Mouse (Mus musculus): ENCODE data around the gene Egfl8. TPM values are rescaled to one million over a fixed set of nuclear protein-coding genes. Genes with fewer than 3 reads are reported as not detected.

Gene Egfl8
- total RNA-seq, 2 experiments from 2014 or later, result 0.85 to 1.1 TPM

GRCm38 (mm10) chr17:34648141-34648890 lies 32.5 kb upstream of the Egfl8 start:
- DNase-seq, result no peak

GRCm38 (mm10) chr17:34646906-34647787 lies 31.4 kb upstream of the Egfl8 start, which contains the start of gene Atf6b:
TSS of gene Atf6b (plus strand) at chr17:34647146.
- DNase-seq, result peak; percentile 94 to 99

- peak in 1 of 2 experiments; percentile 16 for DNase-seq
Observed at GRCm38 (mm10) chr17:34645831-34646511, 30.2 kb upstream of the Egfl8 start.

- no peak for DNase-seq
Observed at GRCm38 (mm10) chr17:34645256-34645829, 29.6 kb upstream of the Egfl8 start.

- DNase-seq, result peak; percentile 98 to 99
Observed at GRCm38 (mm10) chr17:34644608-34645007, 28.8 kb upstream of the Egfl8 start, which contains the start of gene Fkbpl. TSS of gene Fkbpl (plus strand) at chr17:34644764.

GRCm38 (mm10) chr17:34643944-34644343 lies 28.2 kb upstream of the Egfl8 start:
- DNase-seq, result peak in 1 of 2 experiments; percentile 12

- no peak for DNase-seq
Observed at GRCm38 (mm10) chr17:34643379-34643778, 27.6 kb upstream of the Egfl8 start.

- no peak for DNase-seq
Observed at GRCm38 (mm10) chr17:34641945-34642344, 26.2 kb upstream of the Egfl8 start.

GRCm38 (mm10) chr17:34640778-34641601 lies 25.2 kb upstream of the Egfl8 start:
- peak; percentile 76 to 84 for DNase-seq

GRCm38 (mm10) chr17:34639461-34640255 lies 23.9 kb upstream of the Egfl8 start:
- DNase-seq, result no peak

GRCm38 (mm10) chr17:34637459-34637858 lies 21.7 kb upstream of the Egfl8 start:
- no peak for DNase-seq

GRCm38 (mm10) chr17:34635671-34636070 lies 19.9 kb upstream of the Egfl8 start:
- no peak for DNase-seq

- DNase-seq, result peak; percentile 91 to 93
Observed at GRCm38 (mm10) chr17:34632261-34632691, 16.5 kb upstream of the Egfl8 start.

- DNase-seq, result no peak
Observed at GRCm38 (mm10) chr17:34631647-34632046, 15.9 kb upstream of the Egfl8 start.

- no peak for DNase-seq
Observed at GRCm38 (mm10) chr17:34630761-34631301, 15.1 kb upstream of the Egfl8 start.

- DNase-seq, result no peak
Observed at GRCm38 (mm10) chr17:34629796-34630603, 14.2 kb upstream of the Egfl8 start.

- peak in 1 of 2 experiments; percentile 44 for DNase-seq
Observed at GRCm38 (mm10) chr17:34629221-34629751, 13.5 kb upstream of the Egfl8 start, which contains the start of gene Prrt1. TSS of gene Prrt1 (plus strand) at chr17:34629533.

GRCm38 (mm10) chr17:34628644-34628967 lies 12.8 kb upstream of the Egfl8 start:
- DNase-seq, result no peak

Measured in heart, adult 18-20 months (tissue).